Mouse (Mus musculus) CH12.LX (cell line): ENCODE results near the gene Btbd9.

Experiments used
- BHLHE40 ChIP-seq: IDR thresholded peaks from 2 replicates; pipeline ENCODE4 v1.6.1; 2011; ENCODE audit warnings: mild to moderate bottlenecking, low read depth, low read length, improper control_type of control experiment
- CTCF ChIP-seq, 2 experiments: IDR thresholded peaks in 1 of 2; conservative IDR thresholded peaks in 1 of 2; 2 replicates each; pipeline ENCODE4 v1.5.1; 2011 to 2012; ENCODE audit warnings: low read depth in 2 of 2, low read length in 2 of 2, improper control_type of control experiment in 1 of 2, inconsistent platforms in 1 of 2, mild to moderate bottlenecking in 1 of 2, moderate library complexity in 1 of 2
- EP300 ChIP-seq: IDR thresholded peaks from 2 replicates; pipeline ENCODE4 v1.6.1; 2011; ENCODE audit warnings: low read length, improper control_type of control experiment
- JUND ChIP-seq: conservative IDR thresholded peaks from 2 replicates; pipeline ENCODE4 v1.6.1; 2011; ENCODE audit warnings: low read depth, low read length, improper control_type of control experiment
- MAX ChIP-seq: IDR thresholded peaks from 2 replicates; pipeline ENCODE4 v1.6.1; 2011; ENCODE audit warnings: low read length, improper control_type of control experiment
- MEF2A ChIP-seq: IDR thresholded peaks from 2 replicates; pipeline ENCODE4 v1.6.1; 2014; ENCODE audit warnings: low read depth, mild to moderate bottlenecking, inconsistent platforms, low read length, improper control_type of control experiment, borderline replicate concordance
- POLR2A ChIP-seq: IDR thresholded peaks from 2 replicates; pipeline ENCODE4 v1.6.1; 2011; ENCODE audit warnings: low read depth, mild to moderate bottlenecking, improper control_type of control experiment, low read length
- POLR2AphosphoS2 ChIP-seq: IDR thresholded peaks from 2 replicates; pipeline ENCODE4 v1.6.1; 2011; ENCODE audit warnings: low read depth, low read length, improper control_type of control experiment
- RCOR1 ChIP-seq: conservative IDR thresholded peaks from 2 replicates; pipeline ENCODE4 v1.6.1; 2012; ENCODE audit warnings: low read depth, mild to moderate bottlenecking, inconsistent platforms, low read length, improper control_type of control experiment
- TCF12 ChIP-seq: IDR thresholded peaks from 2 replicates; pipeline ENCODE4 v1.6.1; 2014; ENCODE audit warnings: low read depth, mild to moderate bottlenecking, inconsistent platforms, low read length, improper control_type of control experiment
- USF1 ChIP-seq: IDR thresholded peaks from 2 replicates; pipeline ENCODE4 v1.6.1; 2014; ENCODE audit warnings: low read depth, mild to moderate bottlenecking, inconsistent platforms, low read length, improper control_type of control experiment

DNA sequence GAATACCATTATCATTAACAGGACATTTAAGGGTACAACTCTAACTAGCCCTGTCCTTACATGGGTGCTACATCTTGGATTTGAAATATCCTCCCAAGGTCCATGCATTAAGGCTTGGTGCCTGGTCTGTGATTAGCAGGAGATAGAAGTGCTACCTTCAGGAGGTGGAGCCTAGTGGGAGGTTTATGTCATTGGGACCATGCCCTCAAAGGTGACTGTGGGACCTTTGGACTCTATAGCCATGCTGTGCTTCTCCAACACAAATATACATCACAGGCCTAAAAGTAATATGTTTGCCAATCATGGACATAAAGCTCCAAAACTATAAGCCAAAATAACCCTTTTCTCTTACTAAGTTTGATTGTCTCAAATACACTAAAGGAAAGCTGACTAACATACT, 7.8 kb downstream of the Btbd9 start:
- no peak for TF ChIP-seq CTCF (conservative IDR thresholded peaks at IDR 0.05 in 1 of 2, IDR thresholded peaks at IDR 0.05 in 1 of 2; ENCODE audit: low read depth in 2 of 2, low read length in 2 of 2)
- no peak for TF ChIP-seq TCF12
- no peak for TF ChIP-seq POLR2AphosphoS2
- no peak for TF ChIP-seq RCOR1
- TF ChIP-seq USF1: no peak
- no peak for TF ChIP-seq EP300
- TF ChIP-seq POLR2A: no peak
- no peak for TF ChIP-seq MAX
- TF ChIP-seq BHLHE40: no peak
- no peak for TF ChIP-seq MEF2A
- TF ChIP-seq JUND: no peak
